Comparison of ENCODE assay signal across 15 mouse cellular contexts in genomic region chr17:75498241-75498651, GRCm38 (mm10). TPM values are rescaled to one million over a fixed set of nuclear protein-coding genes. Genes with fewer than 3 reads are reported as not detected.
DNase-seq lines count a peak whose midpoint lies in the region; ATAC-seq and TF ChIP-seq lines count a peak whose summit lies in the region.
"Had no signal": no experiment of that assay in that cellular context is flagged by ENCODE, and none has a peak within 500 bp of the region (broad histone marks: within the 10 kb centered on the region; RNA-seq: fewer than 3 reads in every experiment).

No protein-coding gene starts in this region.

- TF ChIP-seq EP300 in heart, postnatal 0 days (IDR thresholded peaks at IDR 0.05; ENCODE audit: low read depth) = no peak

- no peak overlapping the region for H3K4me2 ChIP-seq in forebrain, embryonic 14.5 days (ENCODE audit: low read length)
- H3K4me2 ChIP-seq in forebrain, embryonic 16.5 days (ENCODE audit: low read length) = no peak overlapping the region
- no peak overlapping the region for H3K4me2 ChIP-seq in heart, postnatal 0 days (ENCODE audit: low read depth, low read length)
- H3K4me2 ChIP-seq: liver, embryonic 11.5 days; midbrain, embryonic 11.5 days had no signal

- no peak for TF ChIP-seq CTCF in left cerebral cortex, adult 2 months (IDR thresholded peaks at IDR 0.05)
- no peak for TF ChIP-seq CTCF in heart, postnatal 0 days (IDR thresholded peaks at IDR 0.05; ENCODE audit: low read depth)

- peak; percentile 23 for DNase-seq in forebrain, embryonic 14.5 days (ENCODE audit: low spot score)
- peak; percentile 17 for DNase-seq in left cerebral cortex, adult 11 months (ENCODE audit: low spot score)
- no peak for DNase-seq in left cerebral cortex, adult 2 months (ENCODE audit: extremely low spot score in 1 of 2, low spot score in 2 of 2)
- DNase-seq in NIH3T3 (ENCODE audit: low read depth) = peak; percentile 87
- DNase-seq in heart, postnatal 0 days (ENCODE audit: low spot score) = peak; percentile 51
- no peak for DNase-seq in embryo, embryonic 10.5 days (ENCODE audit: low spot score)
- no peak for DNase-seq in ovary, postnatal 10 days (ENCODE audit: low spot score)
- DNase-seq: spleen, adult 18-20 months had no signal

- H3K9me3 ChIP-seq in forebrain, embryonic 14.5 days (replicated peaks; ENCODE audit: control insufficient read depth, low read length) = no peaks in the 10 kb centered on the region
- H3K9me3 ChIP-seq in forebrain, embryonic 16.5 days (ENCODE audit: control insufficient read depth, low read length) = no peaks in the 10 kb centered on the region
- H3K9me3 ChIP-seq in heart, postnatal 0 days (replicated peaks; ENCODE audit: control insufficient read depth, low read length) = no peaks in the 10 kb centered on the region

- H3K9ac ChIP-seq in forebrain, embryonic 14.5 days (ENCODE audit: low read length) = no peak overlapping the region
- no peak overlapping the region for H3K9ac ChIP-seq in forebrain, embryonic 16.5 days (replicated peaks; ENCODE audit: low read depth, low read length)
- no peak overlapping the region for H3K9ac ChIP-seq in heart, postnatal 0 days (replicated peaks; ENCODE audit: low read depth, low read length)

- intact Hi-C loops in left cerebral cortex, adult 2 months (cut with DNase I) = no loop called here

- ATAC-seq in forebrain, embryonic 14.5 days = no peak
- no peak for ATAC-seq in forebrain, embryonic 16.5 days
- peak; percentile 62 for ATAC-seq in heart, postnatal 0 days (ENCODE audit: insufficient read depth, low read depth)
- ATAC-seq: hindbrain, embryonic 16.5 days; lung, postnatal 0 days; Patski had no signal

- no peaks in the 10 kb centered on the region for H3K27me3 ChIP-seq in forebrain, embryonic 14.5 days (replicated peaks; ENCODE audit: control insufficient read depth, insufficient read depth, low read length)
- no peaks in the 10 kb centered on the region for H3K27me3 ChIP-seq in forebrain, embryonic 16.5 days (replicated peaks; ENCODE audit: control insufficient read depth, insufficient read depth, low read length)
- H3K27me3 ChIP-seq in heart, postnatal 0 days (ENCODE audit: control insufficient read depth, insufficient read depth, low read length) = no peaks in the 10 kb centered on the region
- H3K27me3 ChIP-seq: Patski had no signal

- no peaks in the 10 kb centered on the region for H3K36me3 ChIP-seq in forebrain, embryonic 14.5 days (ENCODE audit: control insufficient read depth, insufficient read depth, low read length)
- H3K36me3 ChIP-seq in forebrain, embryonic 16.5 days (ENCODE audit: control insufficient read depth, insufficient read depth) = no peaks in the 10 kb centered on the region
- no peaks in the 10 kb centered on the region for H3K36me3 ChIP-seq in heart, postnatal 0 days (replicated peaks; ENCODE audit: control insufficient read depth, insufficient read depth, low read length)

- no peak overlapping the region for H3K27ac ChIP-seq in forebrain, embryonic 14.5 days (ENCODE audit: low read depth, low read length)
- no peak overlapping the region for H3K27ac ChIP-seq in forebrain, embryonic 16.5 days (ENCODE audit: low read length)
- H3K27ac ChIP-seq in left cerebral cortex, adult 2 months = no peak overlapping the region
- 0 out of 2 replicates have a peak overlapping the region, but pooled peaks have one; percentile 38 for H3K27ac ChIP-seq in heart, postnatal 0 days (ENCODE audit: low read depth)
- H3K27ac ChIP-seq: kidney, postnatal 0 days had no signal

- 81% methylated on average over 6 of the region's 6 CpGs for WGBS in forebrain, embryonic 14.5 days
- WGBS in forebrain, embryonic 16.5 days = 71% methylated on average over 6 of the region's 6 CpGs
- WGBS in heart, postnatal 0 days = 28% methylated on average over 6 of the region's 6 CpGs

- no peak overlapping the region for H3K4me3 ChIP-seq in forebrain, embryonic 14.5 days (ENCODE audit: low read depth, low read length)
- no peak overlapping the region for H3K4me3 ChIP-seq in forebrain, embryonic 16.5 days (replicated peaks; ENCODE audit: low read length)
- H3K4me3 ChIP-seq in left cerebral cortex, adult 2 months = no peak overlapping the region
- no peak overlapping the region for H3K4me3 ChIP-seq in heart, postnatal 0 days (ENCODE audit: low read depth, low read length)

- no peaks in the 10 kb centered on the region for H3K4me1 ChIP-seq in forebrain, embryonic 14.5 days (ENCODE audit: control insufficient read depth, insufficient read depth, low read length)
- no peaks in the 10 kb centered on the region for H3K4me1 ChIP-seq in forebrain, embryonic 16.5 days (replicated peaks; ENCODE audit: control insufficient read depth, insufficient read depth, low read length)
- H3K4me1 ChIP-seq in heart, postnatal 0 days (ENCODE audit: control insufficient read depth, insufficient read depth) = peaks cover 5% of the 10 kb centered on the region

RNA-seq across cellular contexts. Expression of gene Fam98a, which starts 53.5 kb away (rescaled TPM):
- polyA plus RNA-seq in forebrain, embryonic 14.5 days (2014; fragmentation: Nextera tagmentation; extraction: Ambion mirVana) = 12.7 and 14.6 TPM in 2 replicates
- 35.3 and 37.3 TPM in 2 replicates for polyA plus RNA-seq in forebrain, embryonic 16.5 days (2015; fragmentation: Nextera tagmentation; extraction: Ambion mirVana)
- 10 to 100 TPM; 44.8 to 50.0 TPM for total RNA-seq in left cerebral cortex, adult 2 months (2021)
- 6.9 and 7.7 TPM in 2 replicates for total RNA-seq in heart, postnatal 0 days (2014; rRNA removed; ENCODE audit: low replicate concordance)
- 19.3 and 20.8 TPM in 2 replicates for polyA plus RNA-seq in heart, postnatal 0 days (2015; fragmentation: Nextera tagmentation; extraction: Ambion mirVana)

Comparison
In these comparisons a context has a peak if more than half of its experiments do, and no peak if none do; other contexts are left out.
1. DNase-seq: peak in forebrain, embryonic 14.5 days (single experiment), left cerebral cortex, adult 11 months (single experiment), NIH3T3 (single experiment) and heart, postnatal 0 days (single experiment); none in left cerebral cortex, adult 2 months (0 of 2), embryo, embryonic 10.5 days (single experiment) and ovary, postnatal 10 days (single experiment).